8 mouse cellular contexts compared by ENCODE assay signal in genomic region chr11:37235914-37236600, GRCm38 (mm10). TPM values are rescaled to one million over a fixed set of nuclear protein-coding genes. Genes with fewer than 3 reads are reported as not detected.
DNase-seq lines count a peak whose midpoint lies in the region; ATAC-seq and TF ChIP-seq lines count a peak whose summit lies in the region.

Gene Tenm2 (minus strand): TSS chr11:37235964.

- ATAC-seq in lung, embryonic 15.5 days (ENCODE audit: borderline replicate concordance, extremely low read depth, low FRiP score, low TSS enrichment): peak; percentile 93
- ATAC-seq in heart, embryonic 13.5 days (ENCODE audit: extremely low read depth, insufficient number of reproducible peaks, low FRiP score, low TSS enrichment): no peak
- peak; percentile 46 for ATAC-seq in megakaryocyte progenitor cell, adult 5-6 weeks (replicated peaks; ENCODE audit: poor library complexity)

- H3K4me3 ChIP-seq in lung, embryonic 15.5 days: peak within 1 kb of the TSS; percentile 72
- peak within 1 kb of the TSS; percentile 73 for H3K4me3 ChIP-seq in heart, embryonic 13.5 days
- peak within 1 kb of the TSS; percentile 48 for H3K4me3 ChIP-seq in small intestine, adult 2 months (ENCODE audit: low read depth, low read length)

- H3K9ac ChIP-seq in lung, embryonic 15.5 days: peak within 1 kb of the TSS; percentile 54
- peak within 1 kb of the TSS; percentile 77 for H3K9ac ChIP-seq in heart, embryonic 13.5 days

- TF ChIP-seq CTCF in small intestine, adult 2 months (IDR thresholded peaks at IDR 0.05; ENCODE audit: extremely low read depth, insufficient read length, insufficient replicate concordance, low read depth, low read length): no peak

- peaks cover 33% of the 10 kb centered on the region for H3K27me3 ChIP-seq in lung, embryonic 15.5 days
- H3K27me3 ChIP-seq in heart, embryonic 13.5 days (replicated peaks): peaks cover 63% of the 10 kb centered on the region
- peaks cover 4% of the 10 kb centered on the region for H3K27me3 ChIP-seq in small intestine, adult 2 months (ENCODE audit: control insufficient read depth, insufficient read depth, low read length)

- DNase-seq in lung, postnatal 36 days: no peak
- DNase-seq in embryo, embryonic 10 days (ENCODE audit: low spot score): peak; percentile 80
- peak; percentile 62 to 79 for DNase-seq in layer of hippocampus, postnatal 25 days (ENCODE audit: extremely low spot score in 1 of 2, low spot score in 1 of 2)
- DNase-seq in adipocyte (ENCODE audit: low spot score): no peak

- H3K9me3 ChIP-seq in lung, embryonic 15.5 days: no peaks in the 10 kb centered on the region
- no peaks in the 10 kb centered on the region for H3K9me3 ChIP-seq in heart, embryonic 13.5 days

- WGBS in lung, embryonic 15.5 days: 0% methylated on average over 57 of the region's 59 CpGs
- WGBS in heart, embryonic 13.5 days: under 1% methylated on average over 52 of the region's 59 CpGs
- 2% methylated on average over 59 of the region's 59 CpGs for WGBS in small intestine, adult 2 months

- peak within 1 kb of the TSS; percentile 95 for H3K4me2 ChIP-seq in lung, embryonic 15.5 days
- peak within 1 kb of the TSS; percentile 95 for H3K4me2 ChIP-seq in heart, embryonic 13.5 days

- H3K36me3 ChIP-seq in lung, embryonic 15.5 days: no peaks in the 10 kb centered on the region
- H3K36me3 ChIP-seq in heart, embryonic 13.5 days: no peaks in the 10 kb centered on the region
- H3K36me3 ChIP-seq in small intestine, adult 2 months (ENCODE audit: control insufficient read depth, insufficient read depth, low read length): no peaks in the 10 kb centered on the region

- H3K27ac ChIP-seq in lung, embryonic 15.5 days: peak within 1 kb of the TSS; percentile 33
- H3K27ac ChIP-seq in heart, embryonic 13.5 days (replicated peaks): 0 out of 2 replicates have a peak within 1 kb of the TSS, but pooled peaks have one; percentile 5
- H3K27ac ChIP-seq in small intestine, adult 2 months (ENCODE audit: insufficient read depth, low read depth, low read length): no peak within 1 kb of the TSS

- peaks cover 12% of the 10 kb centered on the region; the same call in 1 of the 2 replicates for H3K4me1 ChIP-seq in lung, embryonic 15.5 days
- H3K4me1 ChIP-seq in heart, embryonic 13.5 days: peaks cover 9% of the 10 kb centered on the region
- no peaks in the 10 kb centered on the region for H3K4me1 ChIP-seq in small intestine, adult 2 months (ENCODE audit: control insufficient read depth, insufficient read depth, insufficient read length, low read length)

- TF ChIP-seq POLR2A in small intestine, adult 2 months (IDR thresholded peaks at IDR 0.05; ENCODE audit: low read depth, low read length): no peak

RNA-seq across cellular contexts. Expression of gene Tenm2, which starts in this region (rescaled TPM):
- polyA plus RNA-seq in lung, embryonic 15.5 days (2015; fragmentation: Nextera tagmentation; extraction: Ambion mirVana): 0.35 and 0.44 TPM in 2 replicates
- polyA plus RNA-seq in heart, embryonic 13.5 days (2015; fragmentation: Nextera tagmentation; extraction: Ambion mirVana): 0.98 and 1.2 TPM in 2 replicates
- 100 to 1,000 TPM; 124 to 163 TPM for total RNA-seq in layer of hippocampus, postnatal 25 days (2021)
- total RNA-seq in megakaryocyte progenitor cell, adult 5-6 weeks (2015): not detected in 2 replicates
- total RNA-seq in megakaryocyte progenitor cell, adult 5-6 weeks (2017): not detected in 2 replicates
- 0.03 and 0.13 TPM in 2 replicates for polyA plus RNA-seq in small intestine, adult 2 months (2012; rRNA removed)

Comparison
In these comparisons a context has a peak if more than half of its experiments do, and no peak if none do; other contexts are left out.
1. RNA of gene Tenm2 (total RNA-seq): 124 to 163 TPM in layer of hippocampus, postnatal 25 days; not detected in megakaryocyte progenitor cell, adult 5-6 weeks; every median in the first group is over 100 times any median in the second.
2. Peak in ATAC-seq, H3K4me3 ChIP-seq, H3K27ac ChIP-seq, H3K9ac ChIP-seq and H3K4me2 ChIP-seq in lung, embryonic 15.5 days; RNA of the gene not detected or under 1 TPM.
3. Peak in ATAC-seq in megakaryocyte progenitor cell, adult 5-6 weeks; RNA of the gene not detected or under 1 TPM.
4. DNase-seq: peak in embryo, embryonic 10 days (single experiment) and layer of hippocampus, postnatal 25 days (2 of 2); none in lung, postnatal 36 days (single experiment) and adipocyte (single experiment).
5. Peak in every context shown above with its lines, with median percentiles within 50 percentile points of each other: H3K4me3 ChIP-seq.